Mouse (Mus musculus) monocyte, adult 5-6 weeks (primary cell): ENCODE measurements around the gene Fance. TPM values are rescaled to one million over a fixed set of nuclear protein-coding genes. Genes with fewer than 3 reads are reported as not detected.

Experiments used
- ATAC-seq: fragments of 153-309, 156-312 bp; replicated peaks from 2 replicates; pipeline ENCODE4 v1.8.0; 2017; ENCODE audit warnings: mild to moderate bottlenecking; ENCODE audit not compliant: low TSS enrichment, insufficient number of reproducible peaks, severe bottlenecking, poor library complexity, low FRiP score
- total RNA-seq: library from RNA; stranded (forward); fragments of 200-1000, 200-491, 200-594 nt; gene quantifications from 3 replicates; pipeline ENCODE4 v1.2.3, GENCODE M21; 2017

The Fance gene
- total RNA-seq: 8.8 to 18.2 TPM (median 13.0 TPM) in 3 replicates

DNA sequence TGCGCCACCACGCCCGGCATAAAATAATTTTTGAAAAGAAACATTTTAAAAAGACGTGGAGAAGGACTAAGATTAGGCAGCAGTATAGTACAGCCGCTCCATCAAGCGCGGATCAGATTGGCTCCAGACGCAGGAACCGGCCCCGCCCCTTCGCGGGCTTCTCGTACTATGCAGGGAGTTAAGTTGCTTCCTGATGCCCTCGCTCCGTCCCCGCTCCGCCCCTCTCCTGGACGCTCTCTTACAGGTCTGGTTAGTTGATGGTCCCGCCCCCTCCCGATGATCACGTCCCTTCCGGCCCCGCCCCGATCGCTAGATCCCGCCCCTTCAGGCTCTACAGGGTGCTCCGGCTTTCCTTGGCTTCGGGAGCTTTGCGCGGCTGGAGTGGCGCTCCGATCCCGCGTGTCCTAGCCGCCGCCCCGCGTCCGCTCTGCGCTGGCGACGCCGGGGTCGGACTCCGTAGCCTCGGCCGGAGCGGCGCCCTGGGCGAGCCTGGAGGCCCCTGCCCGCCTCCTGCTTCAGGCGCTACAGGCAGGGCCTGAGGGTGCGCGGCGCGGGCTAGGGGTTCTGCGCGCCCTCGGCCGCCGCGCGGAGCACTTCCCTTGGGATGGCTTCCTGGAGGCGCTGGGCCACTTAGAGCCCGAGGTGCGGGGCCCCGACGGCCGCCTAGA, at the start of gene Fance:
Gene Fance, plus strand, starts transcription at position 308 of the 668 bp plus-strand sequence.
- peak; percentile 97 for ATAC-seq

DNA sequence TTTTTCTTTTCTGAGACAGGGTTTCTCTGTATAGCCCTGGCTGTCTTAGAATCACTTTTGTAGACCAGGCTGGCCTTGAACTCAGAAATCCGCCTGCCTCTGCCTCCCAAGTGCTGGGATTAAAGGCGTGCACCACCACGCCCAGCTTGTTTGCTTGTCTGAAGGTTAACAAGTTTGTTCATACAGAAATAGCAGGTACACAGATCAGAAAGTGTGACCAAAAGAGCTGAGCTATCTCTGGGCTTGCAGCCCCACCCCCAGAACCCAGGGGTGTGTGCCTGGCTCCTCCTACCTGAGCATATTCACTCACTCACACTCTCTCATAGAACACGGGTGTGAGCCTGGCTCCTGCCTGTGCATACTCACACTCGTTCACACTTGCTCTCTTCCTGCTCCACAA, 46.1 kb upstream of the Fance start:
- ATAC-seq: no peak

DNA sequence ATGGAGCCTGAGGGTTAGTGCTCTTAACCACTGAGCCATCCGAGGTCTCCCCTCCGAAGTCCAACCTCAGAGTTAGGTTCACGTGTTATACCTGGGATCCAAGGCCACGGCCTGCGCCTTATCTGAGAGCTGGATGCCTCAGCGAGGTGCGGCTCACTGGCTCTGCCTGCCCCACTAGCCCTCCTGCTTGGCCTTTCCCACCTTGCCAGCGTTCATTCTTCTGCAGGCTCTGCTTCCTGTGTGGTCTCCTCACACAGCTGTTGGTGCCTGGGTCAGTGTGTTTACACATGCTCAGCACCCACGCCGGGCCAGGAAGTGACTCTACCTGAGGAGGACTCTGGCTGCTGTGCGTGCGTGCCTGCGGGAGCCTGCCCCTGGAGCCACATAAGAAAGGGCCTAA, 43.2 kb upstream of the Fance start:
- no peak for ATAC-seq

DNA sequence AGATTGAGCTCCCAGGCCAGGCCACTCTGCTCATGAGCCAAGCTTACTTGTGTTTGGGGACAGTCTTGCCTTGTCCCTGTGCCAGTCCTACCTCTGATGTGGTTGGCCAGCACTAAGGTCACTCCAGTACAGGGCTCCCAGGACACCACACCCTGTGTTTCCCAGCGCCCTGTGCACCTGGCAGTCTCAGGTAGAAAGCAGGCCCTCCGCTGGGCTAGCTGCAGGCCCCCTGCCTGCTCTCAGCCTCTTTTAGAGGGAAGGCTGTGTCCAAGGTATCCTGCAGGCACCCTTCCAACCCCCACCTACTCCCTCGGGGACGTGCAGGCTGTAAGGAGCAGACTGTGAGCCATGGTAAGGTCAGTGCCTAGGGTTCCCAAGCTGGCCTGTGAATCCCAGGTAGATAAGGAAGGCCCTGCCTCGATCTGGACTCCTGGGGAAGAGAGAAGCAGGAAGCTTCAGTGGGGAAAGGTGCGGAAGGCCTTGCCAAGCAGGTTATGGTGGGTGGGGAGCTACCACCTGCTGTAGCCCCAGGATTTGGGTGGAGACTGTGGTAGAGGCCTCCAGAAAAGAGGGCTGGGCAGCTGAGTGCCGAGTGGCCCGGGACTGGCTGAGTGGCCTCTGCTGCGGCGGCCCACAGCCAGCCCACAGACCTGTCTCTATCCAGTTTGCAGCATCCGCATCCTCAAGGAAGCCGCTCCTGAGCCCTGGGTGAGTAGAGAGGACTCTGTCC, 41.6 kb upstream of the Fance start:
- ATAC-seq: no peak

DNA sequence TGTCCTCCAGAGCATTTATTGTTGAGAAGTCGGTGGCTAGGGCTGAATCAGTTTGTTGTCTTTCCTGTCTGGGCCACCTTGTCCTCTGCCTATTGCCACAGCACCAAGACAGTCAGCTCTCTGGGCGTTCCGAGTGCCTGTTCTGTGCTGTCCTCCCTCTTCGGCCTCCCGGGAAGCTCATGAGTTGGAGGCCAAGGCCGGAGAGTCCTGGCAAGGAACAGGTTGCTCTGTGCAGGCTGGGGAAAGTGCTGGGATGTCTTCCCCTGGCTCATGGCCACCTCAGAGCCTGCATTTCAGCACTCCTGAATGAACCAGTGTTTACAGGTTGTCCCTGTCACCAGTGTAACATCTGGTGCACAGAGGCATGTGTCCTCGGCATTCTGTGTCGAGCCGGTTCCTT, 41.0 kb upstream of the Fance start:
- no peak for ATAC-seq

DNA sequence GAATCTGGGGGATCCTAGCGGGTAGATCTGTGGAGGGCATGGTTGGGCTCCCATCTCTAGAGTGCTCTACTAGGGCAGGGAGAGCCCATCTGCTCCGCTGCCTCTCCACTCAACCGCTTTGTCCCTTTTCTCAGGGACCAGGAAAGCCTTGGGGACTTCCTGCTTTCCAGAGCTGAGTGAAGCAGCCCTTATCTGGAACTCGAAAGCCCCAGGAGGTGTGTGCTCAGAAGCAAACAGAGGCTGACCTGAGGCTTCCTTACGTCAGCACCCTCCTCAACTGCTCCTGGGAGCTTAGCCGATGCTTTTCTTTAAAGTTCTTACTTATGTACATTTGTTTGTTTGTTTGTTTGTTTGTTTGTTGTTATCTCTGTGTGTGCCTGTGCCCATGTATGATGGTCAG, 40.5 kb upstream of the Fance start:
- ATAC-seq: no peak

DNA sequence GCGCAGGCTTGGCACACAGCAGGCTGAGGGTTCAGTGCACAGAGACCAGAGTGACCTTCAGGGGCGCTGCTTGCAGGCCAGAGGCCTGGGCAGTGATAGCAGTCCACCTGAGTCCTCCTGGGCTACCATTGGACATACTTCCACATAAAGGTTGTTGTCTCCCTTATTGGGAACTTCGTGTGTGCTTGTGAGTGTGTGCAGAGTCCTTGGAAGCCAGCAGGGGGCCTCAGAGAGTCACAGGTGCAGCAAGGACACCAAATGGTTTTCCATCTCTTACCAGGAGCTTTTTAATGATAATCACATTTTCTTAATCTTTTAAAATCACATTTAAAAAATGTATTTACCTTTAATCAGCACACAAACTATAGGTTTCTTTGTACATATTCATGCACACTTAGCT, 38.6 kb upstream of the Fance start:
- ATAC-seq: no peak

DNA sequence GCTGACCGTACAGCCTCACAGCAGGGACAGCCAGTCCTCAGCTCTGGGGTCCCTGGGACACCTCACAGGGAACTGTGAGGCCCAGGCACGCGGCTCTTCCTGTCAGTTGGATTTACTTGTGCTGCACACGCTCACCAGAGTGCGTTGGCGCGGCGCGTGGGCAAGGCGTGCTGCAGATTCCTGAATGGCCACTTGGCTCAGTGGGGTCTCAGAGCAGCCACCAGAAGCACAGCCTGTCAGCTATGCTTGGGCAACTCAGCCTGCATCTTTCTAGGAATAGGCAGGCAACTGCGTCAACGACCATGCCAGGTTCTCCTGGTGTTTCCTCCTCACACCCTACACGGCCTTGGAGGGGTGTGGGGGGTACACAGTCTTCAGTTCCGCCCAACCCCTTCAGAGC, 36.1 kb upstream of the Fance start:
- ATAC-seq: no peak

DNA sequence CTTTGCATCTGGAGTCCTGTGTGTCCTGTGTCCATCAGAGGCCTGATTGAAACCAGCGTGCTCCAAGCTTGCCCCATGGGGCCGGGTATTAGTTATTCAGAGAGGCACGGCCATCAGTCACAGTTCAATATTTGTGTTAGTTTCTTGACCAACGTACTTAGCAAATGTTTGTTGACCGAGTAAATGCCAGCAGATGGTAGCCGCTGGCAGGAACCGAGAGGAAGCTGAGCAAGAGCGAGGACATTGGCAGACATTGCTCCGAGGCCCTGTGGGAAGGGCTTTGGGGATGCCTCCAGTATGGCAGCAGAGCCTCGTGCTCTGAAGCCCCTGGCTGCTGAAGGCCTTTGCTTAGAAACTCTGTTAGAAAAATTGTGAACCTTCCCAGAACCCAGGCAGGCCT, 35.6 kb upstream of the Fance start:
- ATAC-seq: no peak

DNA sequence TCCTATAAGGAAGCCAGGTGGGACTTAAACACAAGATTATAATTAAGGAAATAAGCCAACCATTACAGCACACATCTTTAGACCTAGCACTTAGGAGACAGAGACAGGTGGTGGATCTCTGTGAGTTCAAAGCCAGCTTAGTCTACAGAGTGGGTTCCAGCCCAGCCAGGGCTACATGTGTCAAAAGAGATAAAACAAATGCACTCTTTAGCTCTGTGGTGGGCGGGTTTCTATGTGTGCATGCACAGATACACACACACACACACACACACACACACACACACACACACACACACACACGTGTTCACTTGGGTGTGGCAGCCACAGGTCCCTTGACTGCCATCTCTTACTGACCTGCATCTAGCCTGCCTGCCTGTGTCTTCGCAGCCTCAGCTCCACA, 35.2 kb upstream of the Fance start:
- no peak for ATAC-seq

DNA sequence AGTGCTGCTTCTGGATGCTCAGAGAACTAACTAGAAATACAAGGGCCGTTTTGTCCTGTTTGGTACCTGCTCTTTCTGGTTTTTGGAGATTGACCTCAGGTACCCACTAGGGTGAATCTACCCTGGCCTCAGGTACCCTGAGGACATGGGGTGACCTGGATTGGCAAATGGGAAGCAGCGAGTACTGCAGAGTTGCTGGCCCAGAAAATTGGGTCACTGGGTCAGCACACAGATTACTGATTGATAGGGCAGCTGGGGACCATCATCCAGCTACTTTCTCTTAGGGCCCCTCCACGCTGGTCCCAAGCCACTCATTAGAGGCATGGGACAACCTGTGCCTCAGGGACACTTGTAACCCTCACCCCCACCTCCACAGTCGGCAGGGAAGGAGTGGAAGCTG, 34.1 kb upstream of the Fance start:
- ATAC-seq: no peak

DNA sequence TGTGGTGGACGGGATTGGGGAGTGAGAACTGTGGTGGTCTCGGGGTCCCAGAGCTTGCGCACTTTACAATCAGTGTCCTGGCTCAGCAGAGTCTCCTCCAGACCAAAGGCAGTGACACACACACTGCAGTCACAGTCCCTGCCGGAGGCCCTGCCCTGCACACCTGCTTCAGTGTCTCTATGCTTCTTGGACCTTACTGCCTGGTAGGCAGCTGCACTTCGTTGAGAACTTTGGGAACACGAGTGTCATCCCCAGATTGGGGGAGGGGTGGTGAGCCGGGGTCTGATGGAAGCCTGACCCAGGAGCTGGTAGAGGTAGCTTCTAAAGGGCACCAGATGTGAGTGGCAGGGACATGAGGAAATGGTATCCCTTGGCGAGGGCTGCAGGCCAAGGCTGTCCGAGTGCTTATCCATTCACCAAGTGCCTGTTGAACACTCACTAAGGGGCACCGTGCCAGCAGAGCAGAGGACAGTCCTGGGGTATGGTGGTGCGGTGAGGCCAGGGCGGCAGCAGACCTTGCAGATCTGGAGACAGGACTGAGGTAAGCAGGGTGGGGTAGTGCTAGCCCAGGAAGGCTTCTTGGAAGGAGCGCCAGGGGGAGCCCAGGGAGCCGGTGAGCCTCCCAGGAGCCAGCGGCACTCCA, 33.4 kb upstream of the Fance start:
- ATAC-seq: no peak

DNA sequence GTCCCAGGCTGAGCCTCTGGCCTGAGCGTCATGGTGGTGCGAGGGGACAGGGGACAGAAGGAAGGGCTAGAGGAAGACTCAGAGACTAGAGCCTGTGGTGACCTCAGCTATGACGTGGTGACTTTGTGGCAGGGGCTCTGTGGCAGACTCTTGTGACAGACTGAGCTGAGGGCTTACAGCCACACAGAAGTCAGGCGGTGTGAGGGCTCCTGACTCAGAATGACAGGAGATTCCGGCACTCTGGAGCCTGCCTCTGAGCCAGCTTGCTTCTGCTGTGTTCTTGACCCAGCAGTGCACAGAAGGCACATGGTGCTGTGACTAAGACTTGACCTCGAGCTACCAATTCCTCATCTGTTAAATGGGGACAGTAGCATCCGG, 32.9 kb upstream of the Fance start:
- ATAC-seq: no peak

DNA sequence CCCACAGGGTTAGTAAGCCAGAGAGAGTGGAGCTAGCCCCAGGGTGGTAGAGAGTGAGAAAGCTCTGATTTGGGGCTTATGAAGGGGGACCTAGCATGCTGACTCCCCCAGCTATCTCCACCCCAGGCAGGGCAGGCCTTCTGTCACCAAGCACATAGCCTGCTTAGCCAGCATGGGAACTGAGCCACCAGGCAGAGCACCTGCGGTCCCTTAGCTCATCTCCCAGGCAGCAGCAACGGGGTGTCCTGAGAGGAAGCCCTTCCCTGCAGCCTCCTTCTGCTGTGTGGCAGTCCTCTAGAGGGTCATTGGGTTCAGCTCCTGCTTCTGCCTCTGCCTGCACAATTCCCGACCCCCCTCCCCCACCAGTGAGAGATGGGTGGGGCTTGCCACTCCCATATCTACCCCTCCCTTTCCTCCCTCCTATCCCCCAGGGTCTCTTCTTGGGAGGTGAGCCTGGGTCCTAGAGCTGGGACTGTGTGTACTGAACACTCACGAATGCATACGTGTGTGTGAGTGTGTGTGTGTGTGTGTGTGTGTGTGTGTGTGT, 32.4 kb upstream of the Fance start:
- no peak for ATAC-seq

DNA sequence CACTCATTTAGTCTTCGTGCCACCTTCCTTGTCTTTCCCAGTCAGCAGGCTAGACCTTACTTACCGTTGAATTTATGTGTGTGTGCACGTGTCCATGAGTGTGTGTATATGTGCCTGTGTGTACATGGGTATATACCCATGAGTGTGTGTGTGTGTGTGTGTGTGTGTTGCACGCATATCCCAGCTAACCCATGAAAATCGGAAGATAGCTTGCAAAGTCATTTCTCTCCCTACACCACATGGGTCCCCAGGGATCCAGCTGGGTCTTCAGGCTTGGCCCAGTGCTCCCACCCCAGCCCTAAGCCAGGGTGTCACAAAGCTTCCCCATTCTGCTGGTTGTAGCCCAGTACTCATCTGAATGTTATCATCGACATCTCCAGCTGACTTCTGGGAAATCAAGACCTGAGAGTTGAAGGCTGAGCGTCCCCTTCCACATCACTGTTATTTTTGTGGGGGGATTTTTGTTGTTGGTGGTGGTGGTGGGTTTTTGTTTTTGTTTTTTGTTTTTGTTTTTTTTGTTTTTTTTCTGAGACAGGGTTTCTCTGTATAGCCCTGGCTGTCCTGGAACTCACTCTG, 31.4 kb upstream of the Fance start:
- no peak for ATAC-seq

DNA sequence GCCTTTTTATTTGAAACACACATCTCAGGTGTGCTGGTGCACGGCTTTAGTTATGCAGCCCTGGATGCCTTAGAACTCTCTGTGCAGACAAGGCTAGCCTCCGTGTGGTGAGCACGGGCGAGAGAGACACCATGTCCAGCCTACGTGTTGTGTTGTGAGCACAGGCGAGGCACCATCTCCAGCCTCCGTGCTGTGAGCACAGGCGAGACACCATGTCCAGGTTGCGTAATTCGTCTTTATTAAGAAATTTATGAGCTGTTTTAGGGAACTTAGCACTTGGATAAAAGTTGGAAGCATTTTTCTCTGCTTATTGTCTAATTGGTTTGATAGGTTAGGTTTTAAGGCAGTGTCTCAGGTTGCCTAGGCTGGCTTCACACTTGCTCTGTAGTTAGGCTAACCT, 30.1 kb upstream of the Fance start:
- ATAC-seq: no peak

DNA sequence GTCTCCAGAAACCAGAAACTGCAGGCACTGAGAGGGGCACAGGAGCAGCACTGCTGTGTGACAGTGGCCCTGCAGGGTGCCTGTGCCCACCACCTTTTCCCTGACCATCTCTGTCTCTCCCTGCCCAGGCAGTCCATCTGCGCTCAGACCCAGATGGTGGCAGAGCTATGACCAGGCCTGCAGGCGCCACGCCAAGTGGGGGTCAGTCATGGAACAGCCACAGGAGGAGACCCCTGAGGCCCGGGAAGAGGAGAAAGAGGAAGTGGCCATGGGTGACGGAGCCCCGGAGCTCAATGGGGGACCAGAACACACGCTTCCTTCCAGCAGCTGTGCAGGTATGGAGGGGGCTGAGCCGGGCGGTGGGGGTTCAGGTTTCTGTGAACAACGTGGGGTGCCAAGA, 27.2 kb upstream of the Fance start:
- no peak for ATAC-seq

DNA sequence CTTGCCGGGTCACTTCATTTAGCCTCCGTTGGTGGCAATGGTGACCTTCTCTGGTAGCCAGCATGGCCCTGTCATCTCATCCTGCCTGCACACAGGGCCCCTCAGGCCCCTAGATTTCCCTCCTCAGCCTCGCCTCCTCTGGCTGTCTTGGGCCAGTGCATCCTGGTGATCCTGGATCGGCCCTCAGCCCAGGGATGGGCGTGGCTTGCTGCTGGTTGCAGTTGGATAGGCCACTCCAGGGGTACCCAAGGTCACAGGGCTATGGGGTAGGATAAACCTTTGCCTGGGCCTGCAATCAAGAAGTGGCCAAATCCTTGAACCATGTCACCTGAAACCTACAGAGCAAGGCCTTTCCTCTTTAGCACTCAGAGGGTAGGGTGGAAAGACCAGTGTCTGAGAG, 26.4 kb upstream of the Fance start:
- ATAC-seq: no peak

DNA sequence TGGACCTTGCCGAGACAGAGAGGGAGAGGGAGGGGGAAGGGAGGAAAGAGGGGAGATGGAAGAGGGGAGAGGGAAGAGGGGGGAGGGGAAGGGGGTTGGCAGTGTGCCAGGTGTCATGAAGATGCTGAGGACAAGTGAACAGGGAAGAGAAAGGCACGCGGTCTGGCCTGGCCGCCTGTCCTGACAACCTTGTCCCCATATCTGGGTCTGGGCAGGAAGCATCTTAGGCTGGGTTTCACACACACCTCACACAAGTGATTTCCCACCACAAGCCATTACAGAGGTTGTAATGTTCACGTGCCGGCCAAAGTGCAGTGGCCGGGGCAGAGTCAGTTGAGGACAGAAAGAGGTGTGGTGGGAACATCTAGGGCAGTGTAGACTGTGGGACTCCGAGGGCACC, 25.7 kb upstream of the Fance start:
- no peak for ATAC-seq

DNA sequence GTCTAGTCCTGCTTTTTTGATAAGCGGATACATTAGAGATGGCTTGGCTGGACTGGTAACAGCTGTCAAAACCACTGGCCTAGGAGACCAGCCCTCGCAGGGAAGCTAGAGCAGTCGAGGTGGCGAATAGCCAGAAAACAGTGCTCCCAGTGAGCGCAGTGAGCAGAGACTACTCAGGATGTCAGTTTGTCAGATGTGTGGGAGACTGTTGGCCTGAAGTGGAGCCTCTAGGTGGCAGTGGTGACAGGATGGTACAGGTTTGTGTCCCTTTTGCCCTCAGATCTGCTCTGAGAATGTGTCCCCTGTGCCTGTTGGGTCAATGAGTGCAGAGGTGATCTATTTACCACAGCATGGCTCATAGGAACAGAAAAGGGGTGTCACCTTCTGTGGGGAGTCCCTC, 25.3 kb upstream of the Fance start:
- ATAC-seq: no peak
